Mouse (Mus musculus) bone marrow, adult 2 months (tissue): ENCODE measurements at regions not wholly inside any gene's neighbourhood (a gene's known extent, or its start where the extent isn't known, plus 50 kb on each side); places are given as distances from the start of the nearest gene placed in this dataset.

Source experiments
- CTCF ChIP-seq: fragments of 200-500 bp; IDR thresholded peaks from 2 replicates; pipeline ENCODE4 v1.5.1; 2011; ENCODE audit warnings: low read length, control low read depth; ENCODE audit not compliant: control insufficient read depth, insufficient read depth
- POLR2A ChIP-seq: fragments of 200-500 bp; IDR thresholded peaks from 2 replicates; pipeline ENCODE4 v1.6.1; 2011; ENCODE audit warnings: low read depth, mild to moderate bottlenecking, control low read depth, low read length, borderline replicate concordance; ENCODE audit not compliant: control insufficient read depth

DNA sequence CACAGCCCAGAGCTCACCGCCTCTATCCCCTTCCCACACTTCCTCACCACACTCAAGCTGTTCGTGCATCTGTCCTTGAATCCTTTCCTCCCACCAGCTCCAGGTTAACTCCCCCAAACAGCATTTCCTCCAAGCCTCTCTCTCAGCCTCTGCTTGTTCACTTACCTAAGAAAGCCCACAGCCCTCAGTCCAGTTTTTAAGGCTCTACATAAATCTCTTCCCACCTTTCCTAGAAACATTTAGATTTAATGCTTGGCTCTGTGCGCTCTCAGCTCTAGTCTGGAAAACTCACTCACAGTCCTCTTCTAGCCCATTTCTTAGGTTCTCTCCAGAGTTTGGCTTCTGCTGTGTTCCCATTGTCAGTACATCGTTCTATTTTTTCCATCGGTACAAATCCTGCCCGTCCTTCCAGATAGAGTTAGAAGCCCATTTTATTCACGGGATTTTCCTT, 242.9 kb upstream of the Adgrl2 start:
- TF ChIP-seq CTCF (no peak), POLR2A (no peak)
